Mouse (Mus musculus) kidney, adult 2 months (tissue): ENCODE measurements around the gene Dok1.

ENCODE experiments used
- CTCF ChIP-seq: fragments of 200-500 bp; conservative IDR thresholded peaks from 2 replicates; pipeline ENCODE4 v1.5.1; 2011; ENCODE audit warnings: low read depth, mild to moderate bottlenecking, control low read depth, low read length, moderate library complexity, mixed read lengths; ENCODE audit not compliant: insufficient read depth, insufficient read length
- POLR2A ChIP-seq: fragments of 200-500 bp; IDR thresholded peaks from one replicate; pipeline ENCODE4 v1.6.1; 2011; ENCODE audit warnings: low read depth, low read length, control low read depth

DNA sequence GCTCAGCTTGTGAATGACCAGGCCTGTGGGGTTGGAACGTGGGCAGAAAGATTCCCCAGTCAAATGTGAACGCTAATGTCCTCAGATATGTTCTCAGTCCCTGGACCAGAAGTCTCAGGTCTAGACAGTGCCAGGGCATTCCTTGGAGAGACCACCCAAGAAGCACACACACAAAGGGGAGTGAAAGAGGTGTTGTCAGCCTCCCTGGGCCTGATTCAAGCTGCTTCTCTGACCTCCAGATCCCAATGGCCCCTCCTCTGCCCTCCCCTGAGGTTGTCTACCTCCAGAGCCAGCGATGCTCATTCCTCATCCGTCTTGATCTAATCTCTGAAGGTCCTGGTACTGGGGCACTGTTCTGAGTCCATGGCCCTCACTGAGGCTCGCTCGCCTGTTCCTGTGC is 10.3 kb upstream of the Dok1 start:
- TF ChIP-seq CTCF, result no peak
- TF ChIP-seq POLR2A, result no peak
